Mouse (Mus musculus): ENCODE results near the gene Nedd8.

DNA sequence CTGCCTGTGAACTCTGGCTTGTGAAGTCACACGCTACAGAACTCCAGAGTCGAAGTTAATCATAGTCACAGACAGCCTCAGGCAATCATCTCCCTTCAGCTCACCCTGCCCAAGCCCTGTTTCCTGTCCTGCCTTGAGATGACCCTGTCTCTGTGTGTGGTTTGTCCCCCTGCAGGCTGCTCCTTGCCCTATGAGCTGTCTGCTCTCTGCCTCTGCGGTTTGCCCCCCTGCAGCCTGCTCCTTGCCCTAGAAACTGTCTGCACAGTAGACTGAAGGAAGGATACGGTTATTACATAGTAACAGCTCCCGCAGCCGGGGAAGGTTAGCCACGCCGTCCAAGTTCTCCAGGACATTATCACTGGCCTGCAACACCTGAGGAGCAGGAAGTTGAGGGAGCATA, 45.0 kb upstream of the Nedd8 start:
- TF ChIP-seq POLR2A (IDR thresholded peaks at IDR 0.05; ENCODE audit: borderline replicate concordance, low read depth, low read length), result no peak
- no peak for TF ChIP-seq CTCF (IDR thresholded peaks at IDR 0.05; ENCODE audit: low read depth, low read length)
